Mouse (Mus musculus): ENCODE measurements around the gene Ly6c1.
"Not testable (repeated sequence)": the region's sequence is repeated elsewhere in the genome, so short reads cannot be mapped to it uniquely, and the experiment has no call there.

DNA sequence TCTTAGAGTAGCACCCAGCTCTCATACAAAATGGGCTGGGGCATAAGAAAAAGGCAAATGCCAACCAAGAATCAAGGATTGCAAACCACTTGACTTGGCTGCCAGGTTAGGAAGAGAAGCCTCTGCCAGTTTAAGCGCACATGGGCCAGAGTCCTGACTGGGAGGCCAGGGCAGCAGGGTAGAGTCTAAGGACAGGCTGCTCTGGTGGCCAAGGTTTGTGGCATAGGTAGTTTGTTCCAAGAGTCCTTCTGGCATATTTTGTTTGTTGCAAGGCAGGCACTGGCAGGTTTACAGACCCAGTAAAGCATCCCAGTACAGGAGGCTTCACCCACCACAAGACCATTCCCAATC lies 685 bp downstream of the Ly6c1 start:
- TF ChIP-seq CTCF (IDR thresholded peaks at IDR 0.05; ENCODE audit: borderline replicate concordance, control insufficient read depth, extremely low read depth, insufficient read depth, low read length, poor library complexity); POLR2A (IDR thresholded peaks at IDR 0.05; ENCODE audit: control insufficient read depth, extremely low read depth, insufficient read depth, low read length, poor library complexity): not testable (repeated sequence)

All from thymus, adult 2 months (tissue).